Mouse (Mus musculus): ENCODE data around the gene Otud4.
A peak's percentile ranks its signal among the peaks of the same experiment; 100 is the strongest.
"Not testable (repeated sequence)": the region's sequence is repeated elsewhere in the genome, so short reads cannot be mapped to it uniquely, and the experiment has no call there.

Otud4 gene

GRCm38 (mm10) chr8:79639586-79640451 lies at the start of gene Otud4:
Gene Otud4 (plus strand): TSS chr8:79639618.
- DNase-seq (ENCODE audit: low spot score in 2 of 2): peak; percentile 29 to 39

- DNase-seq (ENCODE audit: low spot score in 2 of 2): no peak
Observed at GRCm38 (mm10) chr8:79600962-79601361, 38.5 kb upstream of the Otud4 start.

- not testable (repeated sequence) for DNase-seq (ENCODE audit: low spot score in 2 of 2)
Observed at GRCm38 (mm10) chr8:79603204-79603603, 36.2 kb upstream of the Otud4 start.

- DNase-seq (ENCODE audit: low spot score in 2 of 2): no peak
Observed at GRCm38 (mm10) chr8:79606225-79606624, 33.2 kb upstream of the Otud4 start.

- DNase-seq (ENCODE audit: low spot score in 2 of 2): no peak
Observed at GRCm38 (mm10) chr8:79606751-79607300, 32.6 kb upstream of the Otud4 start.

- DNase-seq (ENCODE audit: low spot score in 2 of 2): no peak
Observed at GRCm38 (mm10) chr8:79608701-79609100, 30.7 kb upstream of the Otud4 start.

GRCm38 (mm10) chr8:79610268-79610667 lies 29.1 kb upstream of the Otud4 start:
- DNase-seq (ENCODE audit: low spot score in 2 of 2): no peak

GRCm38 (mm10) chr8:79612298-79612697 lies 27.1 kb upstream of the Otud4 start:
- no peak for DNase-seq (ENCODE audit: low spot score in 2 of 2)

- no peak for DNase-seq (ENCODE audit: low spot score in 2 of 2)
Observed at GRCm38 (mm10) chr8:79612965-79613364, 26.5 kb upstream of the Otud4 start.

- DNase-seq (ENCODE audit: low spot score in 2 of 2): no peak
Observed at GRCm38 (mm10) chr8:79615741-79616350, 23.6 kb upstream of the Otud4 start.

- no peak for DNase-seq (ENCODE audit: low spot score in 2 of 2)
Observed at GRCm38 (mm10) chr8:79618906-79619305, 20.5 kb upstream of the Otud4 start.

- DNase-seq (ENCODE audit: low spot score in 2 of 2): no peak
Observed at GRCm38 (mm10) chr8:79619353-79619752, 20.1 kb upstream of the Otud4 start.

GRCm38 (mm10) chr8:79620000-79620399 lies 19.4 kb upstream of the Otud4 start:
- DNase-seq (ENCODE audit: low spot score in 2 of 2): no peak

- DNase-seq (ENCODE audit: low spot score in 2 of 2): no peak
Observed at GRCm38 (mm10) chr8:79620489-79621276, 18.7 kb upstream of the Otud4 start.

GRCm38 (mm10) chr8:79622346-79622745 lies 17.1 kb upstream of the Otud4 start:
- no peak for DNase-seq (ENCODE audit: low spot score in 2 of 2)

GRCm38 (mm10) chr8:79623351-79623750 lies 16.1 kb upstream of the Otud4 start:
- DNase-seq (ENCODE audit: low spot score in 2 of 2): no peak

- DNase-seq (ENCODE audit: low spot score in 2 of 2): no peak
Observed at GRCm38 (mm10) chr8:79624416-79624815, 15.0 kb upstream of the Otud4 start.

GRCm38 (mm10) chr8:79626213-79626612 lies 13.2 kb upstream of the Otud4 start:
- no peak for DNase-seq (ENCODE audit: low spot score in 2 of 2)

GRCm38 (mm10) chr8:79635491-79635890 lies 3.9 kb upstream of the Otud4 start:
- no peak for DNase-seq (ENCODE audit: low spot score in 2 of 2)

GRCm38 (mm10) chr8:79636151-79636550 lies 3.3 kb upstream of the Otud4 start:
- no peak for DNase-seq (ENCODE audit: low spot score in 2 of 2)

- DNase-seq (ENCODE audit: low spot score in 2 of 2): no peak
Observed at GRCm38 (mm10) chr8:79637237-79637636, 2.2 kb upstream of the Otud4 start.

Measured in thymus, postnatal 10 days (tissue).